Mouse (Mus musculus) neural tube, embryonic 13.5 days (tissue): ENCODE measurements around the gene Tsx. TPM values are rescaled to one million over a fixed set of nuclear protein-coding genes. Genes with fewer than 3 reads are reported as not detected.

Experiments used
- polyA plus RNA-seq: library from polyadenylated mRNA; unstranded; fragments of >200 nt; fragmentation: Nextera tagmentation; extraction: Ambion mirVana; gene quantifications from 2 replicates; pipeline ENCODE4 v1.2.1, GENCODE M21; 2015

Gene Tsx
- polyA plus RNA-seq, 1 experiment from 2014 or later = 0.66 TPM

Other genes starting within 250 kb of the Tsx start
- 88.9 and 93.2 TPM in 2 replicates for gene Nap1l2, start 227.8 kb upstream of the Tsx start, polyA plus RNA-seq
- gene Cdx4, start 93.1 kb upstream of the Tsx start, polyA plus RNA-seq = not detected in 2 replicates
- 7.7 and 8.0 TPM in 2 replicates for gene Chic1, start 58.0 kb upstream of the Tsx start, polyA plus RNA-seq
- not detected in 2 replicates for gene Gm26992, start 7.5 kb downstream of the Tsx start, polyA plus RNA-seq
- not detected in 2 replicates for gene Zcchc13, start 216.1 kb downstream of the Tsx start, polyA plus RNA-seq